Mouse (Mus musculus) midbrain, embryonic 15.5 days (tissue): ENCODE data around the gene Enc1. TPM values are rescaled to one million over a fixed set of nuclear protein-coding genes. Genes with fewer than 3 reads are reported as not detected.

Experiments used
- ATAC-seq: fragments of 200-750 bp; cut with Nextera tagmentation; replicated peaks from 2 replicates; pipeline ENCODE4 v1.8.0; 2017; ENCODE audit warnings: moderate TSS enrichment
- H3K27ac ChIP-seq: fragments of 300-500 bp; sonication (generic); 2 replicates; pipeline ENCODE4 v1.5.1; 2015; ENCODE audit warnings: mild to moderate bottlenecking, inconsistent platforms
- H3K27me3 ChIP-seq: fragments of 300-500 bp; sonication (generic); replicated peaks from 2 replicates; pipeline ENCODE4 v1.6.1; 2015; ENCODE audit warnings: inconsistent platforms
- H3K36me3 ChIP-seq: fragments of 300-500 bp; sonication (generic); replicated peaks from 2 replicates; pipeline ENCODE4 v1.6.1; 2015; ENCODE audit warnings: inconsistent platforms
- H3K4me1 ChIP-seq: fragments of 300-500 bp; sonication (generic); 2 replicates; pipeline ENCODE4 v1.6.1; 2015; ENCODE audit warnings: inconsistent platforms
- H3K4me2 ChIP-seq: fragments of 300-500 bp; sonication (generic); 2 replicates; pipeline ENCODE4 v1.6.1; 2015; ENCODE audit warnings: inconsistent platforms, mild to moderate bottlenecking, moderate library complexity
- H3K4me3 ChIP-seq: fragments of 300-500 bp; sonication (generic); 2 replicates; pipeline ENCODE4 v1.5.1; 2015; ENCODE audit warnings: mild to moderate bottlenecking, inconsistent platforms
- H3K9ac ChIP-seq: fragments of 300-500 bp; sonication (generic); 2 replicates; pipeline ENCODE4 v1.6.1; 2015; ENCODE audit warnings: mild to moderate bottlenecking, inconsistent platforms
- H3K9me3 ChIP-seq: fragments of 300-500 bp; sonication (generic); 2 replicates; pipeline ENCODE4 v1.6.1; 2016; ENCODE audit warnings: inconsistent platforms
- WGBS: fragments of 180-500 bp; shearing (Covaris S2); methylation state at CpG from one replicate; pipeline ENCODE4 v1.1.7; 2015; ENCODE audit warnings: mixed read lengths; 5-methylcytosine and 5-hydroxymethylcytosine counted together
- polyA plus RNA-seq: library from polyadenylated mRNA; unstranded; fragments of >200 nt; fragmentation: Nextera tagmentation; extraction: Ambion mirVana; gene quantifications from 2 replicates; pipeline ENCODE4 v1.2.1, GENCODE M21; 2015

Gene Enc1
- polyA plus RNA-seq, 1 experiment from 2014 or later, result 81.9 TPM

DNA sequence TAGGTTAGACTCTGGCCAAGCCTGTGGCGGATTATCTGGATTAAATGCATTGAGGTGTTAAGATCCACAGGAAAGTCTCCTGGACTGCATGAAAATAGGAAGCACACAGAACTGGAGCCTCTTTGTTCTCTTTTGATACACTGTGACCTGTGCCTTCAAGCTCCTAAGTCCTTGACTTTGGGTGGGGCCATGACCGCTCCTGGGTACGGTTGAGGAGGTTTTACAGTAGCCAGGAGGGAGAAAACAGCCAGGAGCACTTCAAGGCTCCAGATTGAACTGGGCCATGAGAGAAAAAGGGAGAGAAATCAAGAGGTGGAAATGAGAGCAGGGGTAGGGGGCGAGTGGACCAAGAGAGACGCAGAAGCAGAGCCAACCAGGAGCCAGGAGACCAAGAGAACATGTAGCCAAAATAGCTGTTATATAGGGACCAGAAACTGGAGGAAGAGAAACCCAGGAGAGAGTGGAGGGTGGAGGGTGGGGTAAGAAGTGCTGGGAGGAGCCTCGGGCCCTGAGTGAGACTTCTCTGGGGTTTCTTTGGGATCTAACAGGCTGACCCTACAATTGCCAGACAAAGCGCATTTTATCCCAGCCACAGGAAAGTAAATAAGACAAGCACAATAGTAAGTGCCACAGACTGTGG is 33.3 kb upstream of the Enc1 start:
- Histone ChIP-seq H3K9me3 (no peaks in the 10 kb centered on the region), H3K27ac (no peak overlapping the region), H3K4me2 (no peak overlapping the region), H3K9ac (no peak overlapping the region), H3K27me3 (no peaks in the 10 kb centered on the region), H3K4me1 (0 out of 2 replicates have a peak, but pooled peaks cover 3% of the 10 kb centered on the region), H3K4me3 (no peak overlapping the region), H3K36me3 (no peaks in the 10 kb centered on the region)
- WGBS, result 86% methylated on average over 7 of the region's 7 CpGs
- ATAC-seq, result no peak

DNA sequence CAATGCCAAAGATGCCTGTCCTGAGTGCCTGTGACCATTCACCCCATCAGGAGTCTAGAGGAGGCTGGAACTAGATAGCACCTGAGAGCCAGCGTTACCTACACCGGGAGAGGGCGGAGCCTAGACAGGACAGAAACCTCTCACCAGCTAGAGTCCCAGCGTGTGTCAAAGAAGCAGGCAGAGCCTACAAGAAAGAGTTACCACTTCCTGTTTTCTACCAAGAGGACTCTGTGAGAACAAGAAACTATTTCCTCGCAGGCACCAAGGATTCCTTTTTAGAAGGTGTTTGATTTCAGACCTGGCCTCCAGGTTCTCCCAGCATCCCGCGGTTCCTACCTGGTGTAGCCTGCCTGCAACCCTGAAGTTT is 32.8 kb upstream of the Enc1 start:
- no peak for ATAC-seq
- no peaks in the 10 kb centered on the region for H3K36me3 ChIP-seq
- no peak overlapping the region for H3K4me3 ChIP-seq
- 0 out of 2 replicates have a peak, but pooled peaks cover 4% of the 10 kb centered on the region for H3K4me1 ChIP-seq
- H3K4me2 ChIP-seq, result no peak overlapping the region
- no peak overlapping the region for H3K27ac ChIP-seq
- WGBS, result 60% methylated on average over 7 of the region's 7 CpGs
- H3K9ac ChIP-seq, result no peak overlapping the region
- no peaks in the 10 kb centered on the region for H3K9me3 ChIP-seq
- H3K27me3 ChIP-seq, result no peaks in the 10 kb centered on the region

DNA sequence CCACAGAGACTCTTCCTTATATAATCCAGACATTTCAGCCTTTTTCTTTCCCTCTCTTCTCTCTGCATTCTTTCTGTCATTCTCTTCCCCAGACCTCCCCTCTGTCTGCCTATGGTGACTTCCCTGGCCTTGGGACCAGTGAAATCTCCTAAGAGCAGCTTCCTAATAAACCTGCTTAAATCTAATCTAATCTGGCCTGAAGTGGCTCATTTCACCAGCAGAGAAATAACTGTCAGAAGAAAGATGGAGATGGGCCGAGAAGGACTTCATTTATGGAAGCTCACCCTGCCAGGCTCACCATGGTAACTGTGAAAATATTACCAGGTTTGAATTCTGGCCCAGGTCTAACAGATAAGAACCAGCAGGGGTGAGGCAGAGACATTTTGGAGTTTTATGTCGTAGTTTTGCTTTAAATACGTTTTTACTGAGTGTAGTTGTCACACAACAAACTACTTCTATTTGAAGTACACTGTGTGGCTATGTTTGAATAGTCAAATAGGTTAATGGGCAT is 32.4 kb upstream of the Enc1 start:
- 0 out of 2 replicates have a peak, but pooled peaks cover 4% of the 10 kb centered on the region for H3K4me1 ChIP-seq
- 68% methylated on average over 3 of the region's 3 CpGs for WGBS

DNA sequence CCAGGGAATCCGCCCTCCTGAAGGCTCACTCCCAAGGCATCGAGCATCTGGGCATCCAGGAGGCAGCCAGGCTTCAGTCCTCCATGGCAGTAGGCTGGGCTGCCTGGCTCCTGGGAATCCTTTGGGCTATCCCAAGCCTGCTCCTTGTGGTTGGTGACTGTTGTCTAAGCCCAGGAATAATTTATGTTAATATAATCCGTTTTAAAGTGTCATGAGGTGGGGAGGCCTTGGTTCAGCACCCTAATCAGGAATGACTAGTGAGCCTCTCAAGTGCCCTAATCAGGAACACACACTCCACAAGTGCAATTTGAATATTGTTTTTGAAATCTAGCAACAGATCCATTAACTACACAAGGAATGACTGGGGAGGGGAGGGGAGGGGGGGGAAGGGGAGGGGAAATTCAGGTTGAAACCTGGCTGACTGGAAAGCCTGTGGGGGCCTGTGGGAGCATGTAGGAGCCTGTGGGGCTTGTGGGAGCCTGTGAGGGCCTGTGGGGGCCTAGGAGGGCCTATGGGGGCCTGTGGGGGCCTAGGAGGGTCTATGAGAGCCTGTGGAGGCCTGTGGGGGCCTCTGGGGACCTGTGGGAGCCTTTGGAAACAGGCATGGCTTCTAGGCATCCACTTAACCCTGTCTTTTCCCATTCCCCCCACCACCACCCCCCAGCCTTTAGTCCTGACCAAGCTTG is 26.2 kb upstream of the Enc1 start:
- Histone ChIP-seq H3K27ac (no peak overlapping the region), H3K4me1 (peaks cover 15% of the 10 kb centered on the region), H3K4me2 (no peak overlapping the region), H3K9ac (no peak overlapping the region), H3K4me3 (no peak overlapping the region), H3K36me3 (no peaks in the 10 kb centered on the region), H3K9me3 (no peaks in the 10 kb centered on the region), H3K27me3 (no peaks in the 10 kb centered on the region)
- no peak for ATAC-seq
- 54% methylated on average over 3 of the region's 3 CpGs for WGBS

More for the DNA sequence above, 32.4 kb upstream of the Enc1 start:
- Histone ChIP-seq H3K36me3 (no peaks in the 10 kb centered on the region), H3K9me3 (no peaks in the 10 kb centered on the region), H3K4me3 (no peak overlapping the region), H3K27me3 (no peaks in the 10 kb centered on the region), H3K27ac (no peak overlapping the region), H3K4me2 (no peak overlapping the region), H3K9ac (no peak overlapping the region)
- no peak for ATAC-seq

DNA sequence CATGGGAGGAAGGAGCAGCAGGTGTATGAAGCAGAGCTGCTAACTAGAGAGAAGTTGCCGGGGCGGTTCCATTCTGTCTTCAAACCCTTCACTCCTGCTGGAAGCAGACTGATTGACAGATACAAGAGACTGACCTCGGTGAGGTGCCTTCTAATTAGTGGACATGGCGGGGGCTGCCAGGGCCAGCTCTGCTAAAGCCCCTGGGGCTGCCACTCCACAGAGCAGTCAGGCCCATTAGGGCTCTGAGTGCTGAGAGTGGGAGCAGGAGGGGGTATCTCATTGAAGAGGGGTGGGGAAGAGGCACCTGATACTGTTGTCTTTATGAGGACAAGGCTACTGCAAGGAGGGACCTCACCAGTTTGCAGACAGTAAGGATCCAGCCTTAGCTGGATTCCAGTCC is 25.3 kb upstream of the Enc1 start:
- H3K36me3 ChIP-seq, result no peaks in the 10 kb centered on the region
- H3K27ac ChIP-seq, result no peak overlapping the region
- 34% methylated on average over 4 of the region's 4 CpGs for WGBS

DNA sequence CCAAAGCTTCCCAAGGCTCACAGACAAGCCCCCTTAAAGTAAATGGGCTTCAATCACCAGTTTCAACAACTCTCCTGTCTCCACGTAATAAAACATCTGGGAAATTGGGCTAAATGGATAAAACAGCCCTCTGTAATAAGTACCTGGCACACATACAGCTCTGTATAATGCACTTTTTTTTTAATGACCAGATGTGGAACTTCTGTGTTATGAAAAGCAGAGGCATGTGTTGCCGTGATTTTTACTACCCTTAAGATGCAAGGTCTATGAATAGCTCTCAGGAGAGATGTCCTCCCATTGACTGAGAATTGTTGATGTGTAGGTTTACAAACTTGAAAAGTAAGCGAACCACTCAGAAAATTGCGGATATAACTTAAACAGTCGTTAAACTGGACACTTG is 24.7 kb upstream of the Enc1 start:
- H3K27me3 ChIP-seq, result no peaks in the 10 kb centered on the region
- WGBS, result 81% methylated on average over 5 of the region's 5 CpGs
- H3K9ac ChIP-seq, result no peak overlapping the region
- no peaks in the 10 kb centered on the region for H3K36me3 ChIP-seq
- no peak overlapping the region for H3K27ac ChIP-seq
- H3K9me3 ChIP-seq, result no peaks in the 10 kb centered on the region
- ATAC-seq, result no peak
- H3K4me1 ChIP-seq, result peaks cover 15% of the 10 kb centered on the region
- H3K4me3 ChIP-seq, result no peak overlapping the region
- no peak overlapping the region for H3K4me2 ChIP-seq

More for the DNA sequence above, 25.3 kb upstream of the Enc1 start:
- Histone ChIP-seq H3K9me3 (no peaks in the 10 kb centered on the region), H3K9ac (no peak overlapping the region), H3K4me2 (no peak overlapping the region), H3K4me3 (no peak overlapping the region), H3K27me3 (no peaks in the 10 kb centered on the region), H3K4me1 (peaks cover 15% of the 10 kb centered on the region)
- peak; percentile 57 for ATAC-seq

DNA sequence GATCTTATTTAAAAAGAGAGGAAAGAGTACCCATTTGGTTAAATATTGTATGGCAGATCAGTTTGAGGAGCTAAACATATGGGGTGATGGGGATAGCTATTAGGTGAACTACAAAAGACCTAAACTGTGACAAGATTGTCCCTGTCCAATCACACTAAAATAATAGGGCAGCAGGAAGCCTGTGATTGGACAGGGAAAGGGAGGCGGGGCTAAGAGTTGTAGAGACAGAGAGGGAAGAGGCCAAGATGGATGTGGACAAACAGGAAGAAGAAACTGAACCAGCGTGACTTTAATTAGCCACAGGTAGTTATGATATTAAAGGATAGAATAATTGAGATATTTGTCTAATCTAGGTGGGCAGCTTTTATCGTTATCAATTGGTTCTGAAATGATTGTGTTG is 20.9 kb upstream of the Enc1 start:
- no peak for ATAC-seq
- H3K36me3 ChIP-seq, result no peaks in the 10 kb centered on the region
- H3K4me1 ChIP-seq, result peaks cover 7% of the 10 kb centered on the region
- no peak overlapping the region for H3K4me3 ChIP-seq
- H3K9me3 ChIP-seq, result no peaks in the 10 kb centered on the region
- H3K27ac ChIP-seq, result no peak overlapping the region
- H3K27me3 ChIP-seq, result no peaks in the 10 kb centered on the region
- no peak overlapping the region for H3K9ac ChIP-seq
- WGBS, result 90% methylated on average over 3 of the region's 3 CpGs
- no peak overlapping the region for H3K4me2 ChIP-seq

DNA sequence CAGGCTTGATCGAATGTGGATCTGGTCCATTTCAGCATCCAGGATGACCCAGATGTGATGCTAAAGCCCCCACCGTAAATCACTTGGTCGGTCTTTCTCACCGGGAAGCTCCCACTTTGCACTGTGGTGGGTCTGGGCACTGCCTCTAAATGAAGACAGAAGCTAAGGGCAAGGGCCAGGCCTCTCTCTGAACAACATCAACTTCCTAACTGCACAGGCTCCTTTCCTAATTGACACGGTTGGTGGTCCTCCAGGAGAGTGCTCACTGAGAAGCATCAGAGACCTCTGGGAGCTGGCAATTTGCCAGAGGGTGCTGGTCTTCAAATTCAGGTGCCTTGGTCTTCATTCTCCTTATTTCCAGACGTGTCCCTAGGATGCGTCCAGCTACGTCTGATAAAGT is 17.0 kb upstream of the Enc1 start:
- H3K4me2 ChIP-seq, result no peak overlapping the region
- H3K9ac ChIP-seq, result no peak overlapping the region
- 86% methylated on average over 8 of the region's 8 CpGs for WGBS
- H3K36me3 ChIP-seq, result no peaks in the 10 kb centered on the region
- H3K4me3 ChIP-seq, result no peak overlapping the region
- no peak for ATAC-seq
- no peaks in the 10 kb centered on the region for H3K9me3 ChIP-seq
- H3K27me3 ChIP-seq, result no peaks in the 10 kb centered on the region
- no peaks in the 10 kb centered on the region for H3K4me1 ChIP-seq
- no peak overlapping the region for H3K27ac ChIP-seq

DNA sequence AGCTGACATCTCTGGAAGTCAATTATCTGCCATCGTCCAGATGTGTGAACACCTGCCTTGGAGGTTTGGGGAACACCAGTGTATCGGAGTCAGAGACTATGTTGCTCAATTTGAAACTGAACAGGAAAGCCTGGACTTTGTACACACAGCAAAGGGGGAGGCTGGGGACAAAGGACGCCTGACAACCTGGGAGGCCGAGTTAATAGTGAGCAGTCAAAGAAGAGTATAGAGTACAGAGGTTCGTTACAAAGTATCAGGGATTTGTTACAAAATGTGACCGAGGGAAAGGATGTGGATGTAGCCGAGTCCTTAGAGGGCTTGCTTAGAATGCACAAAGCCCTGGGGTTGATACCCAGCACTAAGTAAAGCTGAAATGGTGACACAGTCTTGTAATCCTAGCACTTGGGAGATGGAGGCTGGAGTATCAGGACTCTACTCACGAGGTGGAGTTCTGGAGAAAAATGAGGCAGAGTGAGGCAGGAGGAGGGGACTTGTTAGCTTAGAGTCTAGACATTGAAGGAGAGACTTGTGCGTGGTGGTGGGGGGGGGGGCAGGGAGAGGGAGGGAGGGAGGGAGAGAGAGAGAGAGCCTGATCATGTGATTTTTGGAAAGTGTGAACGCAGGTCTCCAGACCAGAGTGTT is 16.4 kb upstream of the Enc1 start:
- no peak for ATAC-seq
- Histone ChIP-seq H3K9ac (no peak overlapping the region), H3K4me2 (no peak overlapping the region), H3K4me3 (no peak overlapping the region), H3K36me3 (no peaks in the 10 kb centered on the region), H3K27ac (no peak overlapping the region), H3K27me3 (no peaks in the 10 kb centered on the region), H3K9me3 (no peaks in the 10 kb centered on the region), H3K4me1 (no peaks in the 10 kb centered on the region)
- 76% methylated on average over 10 of the region's 10 CpGs for WGBS

DNA sequence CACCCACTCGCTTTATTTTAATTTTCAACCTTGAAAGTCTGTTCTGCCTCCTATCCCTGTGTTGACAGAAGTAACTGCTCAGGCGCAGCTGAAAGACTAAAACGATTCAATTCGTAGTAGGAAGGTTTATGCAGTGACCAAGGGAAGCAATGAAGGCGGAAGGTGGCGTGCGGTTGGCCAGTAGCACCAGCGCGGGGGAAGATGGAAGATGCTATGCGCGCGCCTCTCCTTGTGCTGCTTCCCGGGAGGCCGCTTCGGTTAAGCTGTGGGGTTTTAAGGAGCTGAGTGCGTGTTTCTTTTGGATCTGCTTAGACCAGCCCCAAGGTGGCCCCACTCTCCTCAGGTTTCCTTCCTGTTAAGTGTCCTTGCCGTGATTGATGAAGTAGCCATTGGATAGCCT is 15.8 kb upstream of the Enc1 start:
- ATAC-seq, result no peak
- Histone ChIP-seq H3K4me2 (no peak overlapping the region), H3K27me3 (no peaks in the 10 kb centered on the region), H3K4me1 (no peaks in the 10 kb centered on the region), H3K36me3 (no peaks in the 10 kb centered on the region), H3K4me3 (no peak overlapping the region), H3K27ac (no peak overlapping the region), H3K9me3 (no peaks in the 10 kb centered on the region), H3K9ac (no peak overlapping the region)
- WGBS, result 81% methylated on average over 17 of the region's 17 CpGs

DNA sequence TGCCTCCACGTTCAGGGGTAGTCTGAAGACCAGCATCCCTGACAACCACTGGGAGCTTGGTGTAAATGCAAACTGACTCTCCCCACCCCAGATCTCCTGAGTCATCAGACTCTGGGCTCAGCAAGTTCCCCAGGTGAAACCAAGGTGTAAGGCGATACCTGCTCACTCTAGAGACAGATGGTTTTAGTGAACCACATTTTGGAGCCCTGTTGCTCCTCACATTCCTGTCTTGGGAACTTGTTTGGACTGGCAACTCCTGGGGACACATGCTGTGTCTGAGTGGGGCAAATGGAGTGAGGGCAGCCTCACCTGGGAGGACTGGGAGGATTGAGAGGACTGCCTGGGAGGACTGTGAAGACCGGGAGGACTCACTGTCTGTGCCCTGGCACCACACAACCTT is 13.1 kb upstream of the Enc1 start:
- H3K27me3 ChIP-seq, result no peaks in the 10 kb centered on the region
- no peaks in the 10 kb centered on the region for H3K9me3 ChIP-seq
- ATAC-seq, result no peak
- H3K27ac ChIP-seq, result no peak overlapping the region
- H3K9ac ChIP-seq, result no peak overlapping the region
- WGBS, result 93% methylated on average over 3 of the region's 3 CpGs
- no peaks in the 10 kb centered on the region for H3K36me3 ChIP-seq
- H3K4me2 ChIP-seq, result no peak overlapping the region
- no peaks in the 10 kb centered on the region for H3K4me1 ChIP-seq
- H3K4me3 ChIP-seq, result no peak overlapping the region

DNA sequence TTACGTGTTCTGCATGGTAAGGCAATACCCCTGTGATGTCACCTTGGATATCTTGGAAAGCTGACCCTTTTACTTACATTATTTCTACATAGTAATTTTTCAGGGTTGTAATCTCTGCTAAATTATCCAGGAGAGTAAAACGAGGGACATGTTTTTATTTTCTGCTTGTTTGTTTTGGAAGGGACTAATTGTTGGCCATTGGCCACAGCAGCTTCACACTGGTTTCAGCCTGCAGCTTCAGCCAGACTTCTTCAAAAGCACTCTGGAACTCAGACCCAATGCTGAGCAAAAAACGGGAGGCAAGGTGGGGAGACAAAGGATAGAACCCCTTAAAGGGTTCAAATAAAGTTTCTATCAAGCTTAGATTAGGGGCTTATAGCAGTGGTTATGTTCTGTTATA is 10.8 kb upstream of the Enc1 start:
- no peaks in the 10 kb centered on the region for H3K9me3 ChIP-seq
- 80% methylated on average over 3 of the region's 3 CpGs for WGBS
- H3K4me1 ChIP-seq, result peaks cover 3% of the 10 kb centered on the region; the same call in 1 of the 2 replicates
- H3K4me3 ChIP-seq, result no peak overlapping the region
- H3K36me3 ChIP-seq, result no peaks in the 10 kb centered on the region
- no peak overlapping the region for H3K27ac ChIP-seq
- no peak for ATAC-seq
- no peak overlapping the region for H3K4me2 ChIP-seq
- no peaks in the 10 kb centered on the region for H3K27me3 ChIP-seq
- no peak overlapping the region for H3K9ac ChIP-seq
